Mouse (Mus musculus): ENCODE data around the gene Btbd35f26.
"Not testable (repeated sequence)": the region's sequence is repeated elsewhere in the genome, so short reads cannot be mapped to it uniquely, and the experiment has no call there.

Gene Btbd35f26

DNA sequence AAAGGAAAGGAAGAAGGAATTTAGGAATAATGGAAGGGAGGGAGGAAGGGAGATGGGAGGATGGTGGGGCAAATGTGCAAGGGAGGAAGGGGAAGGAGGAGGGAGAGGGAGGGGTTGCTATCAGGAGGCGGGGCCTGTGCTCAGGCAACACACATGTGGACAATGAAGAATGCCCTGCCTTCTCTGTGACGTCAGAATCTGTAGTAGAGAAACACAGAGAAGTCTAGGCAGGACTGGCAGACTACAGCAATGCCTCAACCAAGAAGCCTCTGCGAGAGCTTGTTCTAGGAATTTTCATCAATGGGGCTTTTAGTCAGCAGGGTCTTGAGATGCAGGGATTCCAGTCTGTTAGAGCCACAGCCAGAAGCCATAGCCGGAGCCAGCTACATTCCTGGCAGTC lies at the start of gene Btbd35f26:
TSS of gene Btbd35f26 (plus strand) at position 301 of the 400 bp plus-strand sequence.
- DNase-seq (ENCODE audit: low read depth, low spot score): not testable (repeated sequence)

DNA sequence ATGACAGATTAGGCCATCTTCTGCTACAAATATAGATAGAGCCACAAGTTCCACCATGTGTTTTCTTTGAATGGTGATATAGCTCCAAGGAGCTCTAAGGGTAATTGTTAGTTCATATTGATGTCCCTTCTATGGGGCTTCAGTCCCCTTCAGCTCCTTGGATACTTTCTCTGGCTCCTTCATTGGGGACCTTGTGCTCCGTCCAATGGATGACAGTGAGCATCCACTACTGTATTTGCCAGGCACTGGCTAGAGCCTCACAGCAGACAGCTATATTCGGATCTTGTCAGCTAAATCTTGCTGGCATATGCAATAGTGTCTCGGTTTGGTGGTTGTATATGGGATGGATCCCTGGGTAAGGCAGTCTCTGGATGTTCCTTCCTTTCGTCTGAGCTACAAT lies 5.7 kb downstream of the Btbd35f26 start:
- not testable (repeated sequence) for DNase-seq (ENCODE audit: low read depth, low spot score)

DNA sequence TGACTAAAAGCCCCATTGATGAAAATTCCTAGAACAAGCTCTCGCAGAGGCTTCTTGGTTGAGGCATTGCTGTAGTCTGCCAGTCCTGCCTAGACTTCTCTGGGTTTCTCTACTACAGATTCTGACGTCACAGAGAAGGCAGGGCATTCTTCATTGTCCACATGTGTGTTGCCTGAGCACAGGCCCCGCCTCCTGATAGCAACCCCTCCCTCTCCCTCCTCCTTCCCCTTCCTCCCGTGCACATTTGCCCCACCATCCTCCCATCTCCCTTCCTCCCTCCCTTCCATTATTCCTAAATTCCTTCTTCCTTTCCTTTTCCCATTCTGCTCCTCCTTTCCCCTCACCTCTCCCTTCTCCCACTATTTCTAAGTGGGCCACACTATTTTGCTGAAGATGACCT lies 47.6 kb downstream of the Btbd35f26 start, which contains the start of gene Btbd35f19:
TSS of gene Btbd35f19 (minus strand) at position 101 of the 400 bp plus-strand sequence.
- DNase-seq (ENCODE audit: low read depth, low spot score): not testable (repeated sequence)

Data from ES-CJ7 (cell line).